13 mouse cellular contexts compared by ENCODE assay signal in the genomic region with DNA sequence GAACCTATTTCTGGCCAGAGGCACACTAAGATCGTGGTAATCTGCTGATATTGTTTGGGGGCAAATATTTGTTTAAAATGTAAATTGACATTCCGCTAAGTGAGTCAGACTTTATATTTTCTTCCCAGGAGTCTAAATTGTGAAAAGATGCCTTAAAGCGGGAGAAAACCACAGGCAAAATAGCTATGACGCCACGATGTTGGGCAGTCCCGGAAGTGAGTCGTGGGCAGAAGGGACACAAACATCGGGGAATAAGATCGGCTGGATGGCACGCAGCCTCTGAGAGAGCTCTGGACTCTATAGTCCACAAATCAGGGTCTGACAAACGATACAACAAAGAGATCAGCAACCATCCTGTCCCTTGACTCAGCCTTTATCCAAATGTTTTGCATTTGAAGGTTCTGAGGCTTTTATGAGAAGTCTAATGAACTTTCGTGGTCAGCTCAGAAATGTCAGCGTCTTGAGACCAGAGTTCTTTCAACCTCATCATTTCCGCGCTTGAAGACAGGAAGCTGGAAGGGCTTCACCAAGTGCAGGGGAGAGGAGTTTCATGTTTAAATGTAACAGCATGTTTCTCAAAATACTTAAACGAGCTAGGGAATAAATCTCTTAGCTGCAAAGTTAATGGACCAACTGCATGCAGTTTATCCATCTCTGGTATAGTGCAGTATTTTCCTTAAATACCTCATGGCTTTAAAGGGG.
A peak's percentile ranks its signal among the peaks of the same experiment; 100 is the strongest.
DNase-seq lines count a peak whose midpoint lies in the region; ATAC-seq and TF ChIP-seq lines count a peak whose summit lies in the region.
"Had no signal": no experiment of that assay in that cellular context is flagged by ENCODE, and none has a peak within 500 bp of the region (broad histone marks: within the 10 kb centered on the region; RNA-seq: fewer than 3 reads in every experiment).

No protein-coding gene starts in this region.

- H3K9me3 ChIP-seq in neural tube, embryonic 15.5 days (replicated peaks), result no peaks in the 10 kb centered on the region
- no peaks in the 10 kb centered on the region for H3K9me3 ChIP-seq in liver, postnatal 0 days (ENCODE audit: low read length)
- no peaks in the 10 kb centered on the region for H3K9me3 ChIP-seq in heart, embryonic 12.5 days (replicated peaks)
- H3K9me3 ChIP-seq: G1E; heart, embryonic 13.5 days had no signal

- H3K27ac ChIP-seq in embryonic fibroblast, embryonic 13.5 days (ENCODE audit: insufficient read depth, low read length), result peak overlapping the region; percentile 91
- no peak overlapping the region for H3K27ac ChIP-seq in neural tube, embryonic 15.5 days (replicated peaks)
- H3K27ac ChIP-seq in liver, postnatal 0 days (ENCODE audit: low read depth), result no peak overlapping the region
- H3K27ac ChIP-seq in heart, embryonic 12.5 days (ENCODE audit: poor library complexity, severe bottlenecking), result no peak overlapping the region
- H3K27ac ChIP-seq: heart, embryonic 13.5 days had no signal

- DNase-seq in frontal cortex, postnatal 14 days (ENCODE audit: low spot score in 2 of 2), result no peak
- no peak for DNase-seq in lung, adult 2 months
- no peak for DNase-seq in lung, postnatal 25 days (ENCODE audit: low spot score)
- DNase-seq in liver, postnatal 0 days, result no peak
- DNase-seq: adrenal gland, postnatal 25 days; cerebellum, adult 18-20 months had no signal

- no peak overlapping the region for H3K9ac ChIP-seq in neural tube, embryonic 15.5 days (replicated peaks)
- H3K9ac ChIP-seq in liver, postnatal 0 days (replicated peaks), result no peak overlapping the region
- H3K9ac ChIP-seq in heart, embryonic 12.5 days, result no peak overlapping the region
- H3K9ac ChIP-seq: heart, embryonic 13.5 days had no signal

- H3K4me3 ChIP-seq in lung, adult 2 months (replicated peaks; ENCODE audit: extremely low read depth, low read depth, low read length), result no peak overlapping the region
- H3K4me3 ChIP-seq in embryonic fibroblast, embryonic 13.5 days (ENCODE audit: insufficient read depth, low read length), result no peak overlapping the region; the same call in 1 of the 2 replicates
- H3K4me3 ChIP-seq in neural tube, embryonic 15.5 days (replicated peaks), result peak overlapping the region; percentile 12
- H3K4me3 ChIP-seq in liver, postnatal 0 days (ENCODE audit: low read depth, low read length), result no peak overlapping the region
- no peak overlapping the region for H3K4me3 ChIP-seq in heart, embryonic 12.5 days
- H3K4me3 ChIP-seq: heart, embryonic 13.5 days; megakaryocyte, embryonic 14.5 days had no signal

- H3K4me1 ChIP-seq in lung, adult 2 months (ENCODE audit: control insufficient read depth, insufficient read depth, low read length), result no peaks in the 10 kb centered on the region
- H3K4me1 ChIP-seq in embryonic fibroblast, embryonic 13.5 days (ENCODE audit: control insufficient read depth, insufficient read depth, low read length), result peaks cover 6% of the 10 kb centered on the region
- H3K4me1 ChIP-seq in neural tube, embryonic 15.5 days, result 0 out of 2 replicates have a peak, but pooled peaks cover 6% of the 10 kb centered on the region
- no peaks in the 10 kb centered on the region for H3K4me1 ChIP-seq in liver, postnatal 0 days (ENCODE audit: insufficient read depth)
- H3K4me1 ChIP-seq in heart, embryonic 12.5 days (replicated peaks), result no peaks in the 10 kb centered on the region
- H3K4me1 ChIP-seq: heart, embryonic 13.5 days; megakaryocyte, embryonic 14.5 days had no signal

- ATAC-seq in frontal cortex, adult (ENCODE audit: low TSS enrichment), result peak; percentile 64
- no peak for ATAC-seq in neural tube, embryonic 15.5 days (ENCODE audit: low FRiP score)
- no peak for ATAC-seq in liver, postnatal 0 days
- ATAC-seq in heart, embryonic 12.5 days (ENCODE audit: insufficient number of reproducible peaks, low FRiP score), result no peak

- 71% methylated on average over 16 of the region's 16 CpGs for WGBS in lung, adult 2 months
- WGBS in neural tube, embryonic 15.5 days, result 47% methylated on average over 16 of the region's 16 CpGs
- WGBS in liver, postnatal 0 days (ENCODE audit: insufficient replicate concordance), result 69% methylated on average over 16 of the region's 16 CpGs
- WGBS in heart, embryonic 12.5 days, result 84% methylated on average over 16 of the region's 16 CpGs

- 0 out of 2 replicates have a peak, but pooled peaks have one; percentile 14 for TF ChIP-seq POLR2A in lung, adult 2 months (IDR thresholded peaks at IDR 0.05; ENCODE audit: borderline replicate concordance, extremely low read depth, low read depth, low read length)
- peak; percentile 35 for TF ChIP-seq POLR2A in embryonic fibroblast, embryonic 13.5 days (IDR thresholded peaks at IDR 0.05; ENCODE audit: low read depth, low read length)

- no peaks in the 10 kb centered on the region for H3K36me3 ChIP-seq in neural tube, embryonic 15.5 days
- H3K36me3 ChIP-seq in liver, postnatal 0 days (replicated peaks; ENCODE audit: insufficient read depth, low read length), result no peaks in the 10 kb centered on the region
- no peaks in the 10 kb centered on the region for H3K36me3 ChIP-seq in heart, embryonic 12.5 days
- H3K36me3 ChIP-seq: G1E; heart, embryonic 13.5 days had no signal

- peak overlapping the region; percentile 42 for H3K4me2 ChIP-seq in neural tube, embryonic 15.5 days
- H3K4me2 ChIP-seq in liver, postnatal 0 days (ENCODE audit: low read depth, low read length), result no peak overlapping the region
- H3K4me2 ChIP-seq in heart, embryonic 12.5 days, result no peak overlapping the region
- H3K4me2 ChIP-seq: heart, embryonic 13.5 days had no signal

- H3K27me3 ChIP-seq in neural tube, embryonic 15.5 days (replicated peaks), result no peaks in the 10 kb centered on the region
- H3K27me3 ChIP-seq in liver, postnatal 0 days (ENCODE audit: insufficient read depth, low read length), result no peaks in the 10 kb centered on the region
- H3K27me3 ChIP-seq in heart, embryonic 12.5 days (replicated peaks), result no peaks in the 10 kb centered on the region
- H3K27me3 ChIP-seq: heart, embryonic 13.5 days; megakaryocyte, embryonic 14.5 days had no signal

- TF ChIP-seq EP300 in liver, postnatal 0 days (IDR thresholded peaks at IDR 0.05; ENCODE audit: low read depth), result no peak

- TF ChIP-seq CTCF in lung, adult 2 months (IDR thresholded peaks at IDR 0.05; ENCODE audit: insufficient read depth, low read length), result no peak
- TF ChIP-seq CTCF in embryonic fibroblast, embryonic 13.5 days (IDR thresholded peaks at IDR 0.05; ENCODE audit: borderline replicate concordance, insufficient read depth, low read length), result no peak
- TF ChIP-seq CTCF in liver, postnatal 0 days (IDR thresholded peaks at IDR 0.05; ENCODE audit: low read depth), result no peak
